Mouse (Mus musculus): ENCODE data around the gene Gm5483.

- no peak for TF ChIP-seq CTCF (IDR thresholded peaks at IDR 0.05; ENCODE audit: control insufficient read depth, insufficient read depth, insufficient replicate concordance, low read depth, low read length)
- no peak for TF ChIP-seq POLR2A (IDR thresholded peaks at IDR 0.05; ENCODE audit: control insufficient read depth, low read depth, low read length)
These were observed 27.5 kb upstream of the Gm5483 start, which contains the start of gene Stfa2l1 for GRCm38 (mm10) chr16:36156402-36156975.

Data from testis, adult 2 months (tissue).